Mouse (Mus musculus) bone marrow, adult 2 months (tissue): ENCODE measurements around the gene Lpcat1.

Source experiments
- CTCF ChIP-seq: fragments of 200-500 bp; IDR thresholded peaks from 2 replicates; pipeline ENCODE4 v1.5.1; 2011; ENCODE audit warnings: low read length, control low read depth; ENCODE audit not compliant: control insufficient read depth, insufficient read depth
- POLR2A ChIP-seq: fragments of 200-500 bp; IDR thresholded peaks from 2 replicates; pipeline ENCODE4 v1.6.1; 2011; ENCODE audit warnings: low read depth, mild to moderate bottlenecking, control low read depth, low read length, borderline replicate concordance; ENCODE audit not compliant: control insufficient read depth

GRCm38 (mm10) chr13:73473746-73474145 is 6.7 kb downstream of the Lpcat1 start:
- TF ChIP-seq CTCF (no peak), POLR2A (no peak)
